Comparison of ENCODE assay signal across 13 mouse cellular contexts in the genomic region with DNA sequence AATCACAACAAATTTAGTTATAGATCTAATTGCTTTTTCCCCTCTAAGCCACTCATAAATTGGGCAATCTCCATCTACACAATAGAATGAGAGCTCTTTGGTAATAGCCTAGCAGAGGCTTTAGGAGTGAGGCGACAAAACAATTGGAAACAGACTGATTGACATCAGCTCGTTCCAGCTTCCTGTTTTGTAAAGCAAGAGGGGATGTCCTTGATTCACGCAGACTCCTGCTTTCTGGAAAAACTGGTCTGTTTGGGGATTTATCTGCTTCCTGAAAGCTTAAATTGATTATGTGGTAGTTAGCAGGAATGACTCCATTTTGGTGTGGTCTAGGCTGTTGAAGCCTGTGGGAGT. TPM values are rescaled to one million over a fixed set of nuclear protein-coding genes. Genes with fewer than 3 reads are reported as not detected.
A peak's percentile ranks its signal among the peaks of the same experiment; 100 is the strongest.
DNase-seq lines count a peak whose midpoint lies in the region; ATAC-seq and TF ChIP-seq lines count a peak whose summit lies in the region.
"Had no signal": no experiment of that assay in that cellular context is flagged by ENCODE, and none has a peak within 500 bp of the region (broad histone marks: within the 10 kb centered on the region; RNA-seq: fewer than 3 reads in every experiment).

No protein-coding gene starts in this region.

- intact Hi-C loops in heart, postnatal 36 days (cut with DNase I) = no loop called here

- H3K9me3 ChIP-seq in heart, embryonic 10.5 days = no peaks in the 10 kb centered on the region
- H3K9me3 ChIP-seq in CH12.LX (replicated peaks; ENCODE audit: low read length) = no peaks in the 10 kb centered on the region
- no peaks in the 10 kb centered on the region for H3K9me3 ChIP-seq in embryonic facial prominence, embryonic 12.5 days
- H3K9me3 ChIP-seq: embryonic facial prominence, embryonic 15.5 days; hindbrain, embryonic 15.5 days; limb, embryonic 13.5 days; neural tube, embryonic 12.5 days had no signal

- dilution Hi-C loops in CH12.LX (cut with MboI; ENCODE audit: extremely low pct_ligation_motif_present, extremely low pct_unique_long_range_greater_than_20kb, low sequenced_read_pairs) = no loop called here

- WGBS in heart, embryonic 10.5 days = 43% methylated on average over 3 of the region's 3 CpGs
- WGBS in embryonic facial prominence, embryonic 12.5 days = 8% methylated on average over 3 of the region's 3 CpGs

- TF ChIP-seq RAD21 in CH12.LX (IDR thresholded peaks at IDR 0.05; ENCODE audit: low read depth, low read length) = no peak

- peaks cover 4% of the 10 kb centered on the region for H3K79me2 ChIP-seq in CH12.LX (replicated peaks; ENCODE audit: control insufficient read depth, extremely low read depth, insufficient read depth, poor library complexity, severe bottlenecking)

- in situ Hi-C loops in CH12.LX (cut with MboI; ENCODE audit: low pct_ligation_motif_present, low pct_unique_long_range_greater_than_20kb, low sequenced_read_pairs) = no loop called here

- no peak overlapping the region for H3K4me3 ChIP-seq in heart, embryonic 10.5 days
- no peak overlapping the region for H3K4me3 ChIP-seq in layer of hippocampus, adult 2 months
- no peak overlapping the region for H3K4me3 ChIP-seq in CH12.LX (replicated peaks in 1 of 3; ENCODE audit: low read depth in 2 of 3, low read length in 2 of 3, poor library complexity in 1 of 3)
- no peak overlapping the region for H3K4me3 ChIP-seq in embryonic facial prominence, embryonic 12.5 days
- H3K4me3 ChIP-seq: embryonic facial prominence, embryonic 15.5 days; hindbrain, embryonic 15.5 days; limb, embryonic 13.5 days; neural tube, embryonic 12.5 days had no signal

- peaks cover 88% of the 10 kb centered on the region for H3K4me1 ChIP-seq in heart, embryonic 10.5 days
- H3K4me1 ChIP-seq in CH12.LX (ENCODE audit: control insufficient read depth in 1 of 2, insufficient read depth in 2 of 2) = peaks cover 27 to 96% of the 10 kb centered on the region in 2 experiments
- peaks cover 28% of the 10 kb centered on the region for H3K4me1 ChIP-seq in embryonic facial prominence, embryonic 12.5 days

- H3K27me3 ChIP-seq in heart, embryonic 10.5 days (ENCODE audit: insufficient read depth, poor library complexity, severe bottlenecking) = no peaks in the 10 kb centered on the region
- H3K27me3 ChIP-seq in CH12.LX (replicated peaks) = no peaks in the 10 kb centered on the region
- H3K27me3 ChIP-seq in embryonic facial prominence, embryonic 12.5 days = no peaks in the 10 kb centered on the region
- H3K27me3 ChIP-seq: embryonic facial prominence, embryonic 15.5 days; hindbrain, embryonic 15.5 days; limb, embryonic 13.5 days; neural tube, embryonic 12.5 days had no signal

- TF ChIP-seq CTCF in layer of hippocampus, adult 2 months (conservative IDR thresholded peaks at IDR 0.05) = no peak
- no peak for TF ChIP-seq CTCF in CH12.LX (conservative IDR thresholded peaks at IDR 0.05 in 1 of 2, IDR thresholded peaks at IDR 0.05 in 1 of 2; ENCODE audit: low read depth in 2 of 2, low read length in 2 of 2)

- no peak for ATAC-seq in embryonic facial prominence, embryonic 12.5 days (ENCODE audit: insufficient number of reproducible peaks, insufficient read depth, low FRiP score, low TSS enrichment)

- TF ChIP-seq POLR2A in CH12.LX (IDR thresholded peaks at IDR 0.05; ENCODE audit: low read depth, low read length) = no peak

- H3K9ac ChIP-seq in CH12.LX (ENCODE audit: insufficient read depth, low read depth) = no peak overlapping the region
- H3K9ac ChIP-seq in embryonic facial prominence, embryonic 12.5 days = no peak overlapping the region
- H3K9ac ChIP-seq: embryonic facial prominence, embryonic 15.5 days; hindbrain, embryonic 15.5 days; limb, embryonic 13.5 days; neural tube, embryonic 12.5 days had no signal

- no peak for TF ChIP-seq EP300 in CH12.LX (IDR thresholded peaks at IDR 0.05; ENCODE audit: low read length)

- H3K4me2 ChIP-seq in CH12.LX (ENCODE audit: insufficient read depth, low read depth, poor library complexity, severe bottlenecking) = no peak overlapping the region
- no peak overlapping the region for H3K4me2 ChIP-seq in embryonic facial prominence, embryonic 12.5 days (replicated peaks)
- H3K4me2 ChIP-seq: hindbrain, embryonic 15.5 days; midbrain, embryonic 11.5 days; neural tube, embryonic 12.5 days had no signal

- no peak for DNase-seq in heart, embryonic 10.5 days (ENCODE audit: low spot score)
- no peak for DNase-seq in heart, postnatal 36 days
- no peak for DNase-seq in layer of hippocampus, adult 2 months (ENCODE audit: low spot score in 2 of 2)
- DNase-seq in layer of hippocampus, adult 9-10 months (ENCODE audit: low spot score) = no peak
- no peak for DNase-seq in CH12.LX (ENCODE audit: extremely low read depth)
- no peak for DNase-seq in cerebellum, postnatal 36 days
- DNase-seq: cerebellum, adult 8-10 months had no signal

- H3K27ac ChIP-seq in heart, embryonic 10.5 days = peak overlapping the region; percentile 60
- H3K27ac ChIP-seq in layer of hippocampus, adult 2 months = peak overlapping the region; percentile 58
- H3K27ac ChIP-seq in CH12.LX (ENCODE audit: insufficient read depth, low read depth) = peak overlapping the region; percentile 15; the same call in 1 of the 2 replicates
- H3K27ac ChIP-seq in embryonic facial prominence, embryonic 12.5 days = 0 out of 2 replicates have a peak overlapping the region, but pooled peaks have one; percentile 24
- H3K27ac ChIP-seq: hindbrain, embryonic 15.5 days; neural tube, embryonic 12.5 days had no signal

- peaks cover 6% of the 10 kb centered on the region for H3K36me3 ChIP-seq in heart, embryonic 10.5 days
- peaks cover 3 to 39% of the 10 kb centered on the region in 2 experiments for H3K36me3 ChIP-seq in CH12.LX (replicated peaks in 1 of 2; ENCODE audit: control insufficient read depth in 1 of 2, insufficient read depth in 1 of 2, low read length in 1 of 2)
- H3K36me3 ChIP-seq in embryonic facial prominence, embryonic 12.5 days = no peaks in the 10 kb centered on the region
- H3K36me3 ChIP-seq: embryonic facial prominence, embryonic 15.5 days; hindbrain, embryonic 15.5 days had no signal

TF ChIP-seq in CH12.LX, 34 proteins besides CTCF, POLR2A, EP300 and RAD21:
- TF ChIP-seq ETS1 (conservative IDR thresholded peaks at IDR 0.05; ENCODE audit: low read depth, low read length) (no peak), MXI1 (IDR thresholded peaks at IDR 0.05; ENCODE audit: low read depth, low read length) (no peak), PAX5 (IDR thresholded peaks at IDR 0.05; ENCODE audit: low read length) (no peak), MYC (IDR thresholded peaks at IDR 0.05; ENCODE audit: low read depth, low read length) (no peak)

RNA-seq across cellular contexts. Expression of gene Daam1, which starts 33.6 kb away (rescaled TPM):
- polyA plus RNA-seq in heart, embryonic 10.5 days (2016; fragmentation: Nextera tagmentation; extraction: Ambion mirVana) = 11.5 and 20.1 TPM in 2 replicates
- total RNA-seq in heart, postnatal 36 days (2021) = 10 to 100 TPM; 68.1 to 82.1 TPM
- 10 to 100 TPM; 64.9 to 69.3 TPM for total RNA-seq in layer of hippocampus, adult 2 months (2021)
- total RNA-seq in CH12.LX (2012; rRNA removed) (7.6 and 10.7 TPM in 2 replicates), CH12.LX (2014; rRNA removed) (23.6 and 26.5 TPM in 2 replicates)
- 23.2 and 27.9 TPM in 2 replicates for polyA plus RNA-seq in CH12.LX (2012; ENCODE audit: insufficient read length, low read depth)
- 8.4 and 9.8 TPM in 2 replicates for polyA plus RNA-seq in embryonic facial prominence, embryonic 12.5 days (2016; fragmentation: Nextera tagmentation; extraction: Ambion mirVana)
